Mouse (Mus musculus) limb, embryonic 11.5 days (tissue): ENCODE measurements around the gene Sptan1. TPM values are rescaled to one million over a fixed set of nuclear protein-coding genes. Genes with fewer than 3 reads are reported as not detected.
"Not testable (repeated sequence)": the region's sequence is repeated elsewhere in the genome, so short reads cannot be mapped to it uniquely, and the experiment has no call there.

Source experiments
- ATAC-seq: fragments of 200-750 bp; cut with Nextera tagmentation; 2 replicates; pipeline ENCODE4 v1.8.0; 2017; ENCODE audit warnings: low read depth; ENCODE audit not compliant: insufficient number of reproducible peaks, low FRiP score, low TSS enrichment
- DNase-seq: peaks from one replicate; pipeline ENCODE4 v3.0.0-alpha.2; 2015; ENCODE audit warnings: low spot score
- H3K27ac ChIP-seq: fragments of 300-500 bp; sonication (generic); replicated peaks from 2 replicates; pipeline ENCODE4 v1.5.1; 2014; ENCODE audit warnings: low read depth, mild to moderate bottlenecking, low read length
- H3K27me3 ChIP-seq: fragments of 300-500 bp; sonication (generic); 2 replicates; pipeline ENCODE4 v1.6.1; 2014; ENCODE audit warnings: mild to moderate bottlenecking, low read length, mixed read lengths; ENCODE audit not compliant: control insufficient read depth, insufficient read depth
- H3K36me3 ChIP-seq: fragments of 300-500 bp; sonication (generic); 2 replicates; pipeline ENCODE4 v1.6.1; 2014; ENCODE audit warnings: mild to moderate bottlenecking, low read length, moderate library complexity, mixed read lengths; ENCODE audit not compliant: control insufficient read depth, insufficient read depth
- H3K4me1 ChIP-seq: fragments of 300-500 bp; sonication (generic); 2 replicates; pipeline ENCODE4 v1.6.1; 2014; ENCODE audit warnings: low read length, mixed read lengths; ENCODE audit not compliant: control insufficient read depth, insufficient read depth
- H3K4me2 ChIP-seq: fragments of 300-500 bp; sonication (generic); 2 replicates; pipeline ENCODE4 v1.6.1; 2014; ENCODE audit warnings: low read depth, mild to moderate bottlenecking, moderate library complexity; ENCODE audit not compliant: severe bottlenecking
- H3K4me3 ChIP-seq: fragments of 300-500 bp; sonication (generic); 2 replicates; pipeline ENCODE4 v1.5.1; 2014; ENCODE audit warnings: low read depth, low read length
- H3K9ac ChIP-seq: fragments of 300-500 bp; sonication (generic); 2 replicates; pipeline ENCODE4 v1.6.1; 2014; ENCODE audit warnings: mild to moderate bottlenecking, low read length
- H3K9me3 ChIP-seq: fragments of 300-500 bp; sonication (generic); 2 replicates; pipeline ENCODE4 v1.6.1; 2016; ENCODE audit warnings: low read length; ENCODE audit not compliant: control insufficient read depth
- WGBS: fragments of 180-500 bp; shearing (Covaris S2); extraction: QIAGEN DNeasy Blood & Tissue Kit; methylation state at CpG from one replicate; pipeline ENCODE4 v1.1.7; 2014; 5-methylcytosine and 5-hydroxymethylcytosine counted together
- polyA plus RNA-seq: library from polyadenylated mRNA; unstranded; fragments of >200 nt; fragmentation: Nextera tagmentation; extraction: Ambion mirVana; gene quantifications from 2 replicates; pipeline ENCODE4 v1.2.1, GENCODE M21; 2014

Sptan1 gene
- polyA plus RNA-seq, 1 experiment from 2014 or later: 89.9 TPM

DNA sequence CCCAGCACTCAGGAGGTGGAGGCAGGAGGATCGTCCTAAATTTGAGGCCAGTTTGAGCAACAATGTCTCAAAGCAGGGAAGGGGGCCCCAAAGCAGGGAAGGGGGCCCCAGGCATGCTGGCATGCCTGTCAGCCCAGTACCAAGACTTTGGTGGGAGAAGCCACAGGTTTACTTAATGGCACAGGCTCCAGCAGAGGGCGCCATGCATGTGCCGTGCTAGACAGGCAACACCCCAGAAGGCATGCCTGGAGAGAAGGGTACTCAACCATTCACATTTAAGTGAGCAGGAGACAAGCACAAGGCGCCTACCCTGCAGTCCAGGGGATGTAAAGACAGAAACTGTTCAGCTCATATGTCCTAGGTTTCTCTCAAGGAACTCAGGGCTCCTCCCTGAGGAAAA is 77.1 kb downstream of the Sptan1 start:
- Histone ChIP-seq H3K27ac (no peak overlapping the region), H3K9ac (no peak overlapping the region; the same call in 1 of the 2 replicates), H3K36me3 (no peaks in the 10 kb centered on the region), H3K4me3 (no peak overlapping the region), H3K4me2 (no peak overlapping the region), H3K4me1 (no peaks in the 10 kb centered on the region), H3K9me3 (no peaks in the 10 kb centered on the region), H3K27me3 (no peaks in the 10 kb centered on the region)
- ATAC-seq (no peak), DNase-seq (peak; percentile 87)
- 10% methylated on average over 4 of the region's 4 CpGs for WGBS

DNA sequence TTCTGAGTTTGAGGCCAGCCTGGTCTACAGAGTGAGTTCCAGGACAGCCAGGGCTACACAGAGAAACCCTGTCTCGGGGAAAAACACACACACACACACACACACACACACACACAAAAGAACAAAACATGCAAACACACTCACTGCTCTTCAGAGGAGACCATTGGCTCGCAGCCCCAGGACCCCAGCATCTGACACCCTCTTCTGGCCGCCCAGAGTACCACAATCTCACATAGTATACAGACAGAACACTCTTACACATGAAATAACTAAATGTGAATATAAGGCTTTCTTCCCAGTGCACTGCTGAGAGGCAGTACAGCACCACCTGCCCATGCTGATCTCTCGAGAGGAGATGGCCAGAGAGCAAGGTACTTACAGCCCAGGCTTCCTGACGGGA is 79.2 kb downstream of the Sptan1 start:
- 88% methylated on average over 5 of the region's 5 CpGs for WGBS
- Histone ChIP-seq H3K9ac (no peak overlapping the region), H3K4me3 (no peak overlapping the region), H3K36me3 (no peaks in the 10 kb centered on the region), H3K4me2 (no peak overlapping the region), H3K4me1 (no peaks in the 10 kb centered on the region), H3K27me3 (no peaks in the 10 kb centered on the region), H3K9me3 (no peaks in the 10 kb centered on the region), H3K27ac (no peak overlapping the region)
- ATAC-seq: no peak
- no peak for DNase-seq

DNA sequence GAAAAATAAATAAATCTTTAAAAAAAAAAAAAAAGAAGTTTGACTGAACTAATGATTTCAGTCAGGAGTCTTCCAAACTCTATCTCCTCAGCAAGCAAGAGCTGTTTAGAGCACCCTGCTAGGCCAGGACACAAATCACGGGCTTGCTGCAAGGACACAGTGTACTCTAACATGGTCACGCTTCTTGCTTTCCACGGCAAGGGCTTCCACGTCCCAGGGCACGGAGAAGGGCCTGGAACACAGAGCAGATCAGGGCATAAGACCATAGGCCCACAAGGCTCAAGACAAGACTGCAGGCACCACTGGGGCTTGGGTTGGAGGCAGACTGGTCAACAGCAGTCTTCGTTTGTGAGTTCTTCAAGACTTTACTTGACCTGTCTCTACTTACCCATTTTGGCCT is 81.8 kb downstream of the Sptan1 start:
- H3K4me2 ChIP-seq: no peak overlapping the region
- 93% methylated on average over 6 of the region's 6 CpGs for WGBS

DNA sequence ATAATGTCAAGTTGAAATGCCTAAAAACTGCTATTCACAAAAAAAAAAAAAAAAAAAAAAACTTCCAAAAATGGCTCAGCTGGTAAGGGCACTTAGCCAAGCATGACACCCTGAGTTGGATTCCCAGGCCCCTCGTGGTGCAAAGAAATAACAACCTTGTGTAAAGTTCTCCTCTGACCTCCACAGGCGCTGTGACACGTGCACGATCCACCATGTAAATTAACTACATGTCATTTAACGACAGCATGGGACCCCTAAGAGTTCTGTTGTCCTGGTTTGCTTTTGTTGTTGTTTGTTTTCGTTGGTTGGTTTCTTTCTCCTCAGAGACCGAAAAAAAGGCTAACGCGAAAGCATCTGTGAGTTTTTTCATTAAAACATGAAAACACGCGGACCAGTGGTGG is 82.7 kb downstream of the Sptan1 start:
- Histone ChIP-seq H3K27me3 (no peaks in the 10 kb centered on the region), H3K9ac (peak overlapping the region; percentile 76), H3K4me3 (peak overlapping the region; percentile 59), H3K4me2 (peak overlapping the region; percentile 66), H3K4me1 (no peaks in the 10 kb centered on the region), H3K27ac (no peak overlapping the region), H3K36me3 (no peaks in the 10 kb centered on the region), H3K9me3 (no peaks in the 10 kb centered on the region)
- DNase-seq (no peak), ATAC-seq (no peak)
- WGBS: 59% methylated on average over 11 of the region's 11 CpGs

More for the DNA sequence above, 81.8 kb downstream of the Sptan1 start:
- Histone ChIP-seq H3K9ac (no peak overlapping the region), H3K27me3 (no peaks in the 10 kb centered on the region), H3K27ac (no peak overlapping the region), H3K9me3 (no peaks in the 10 kb centered on the region), H3K4me1 (no peaks in the 10 kb centered on the region), H3K4me3 (no peak overlapping the region), H3K36me3 (no peaks in the 10 kb centered on the region)
- ATAC-seq: no peak
- DNase-seq: no peak

DNA sequence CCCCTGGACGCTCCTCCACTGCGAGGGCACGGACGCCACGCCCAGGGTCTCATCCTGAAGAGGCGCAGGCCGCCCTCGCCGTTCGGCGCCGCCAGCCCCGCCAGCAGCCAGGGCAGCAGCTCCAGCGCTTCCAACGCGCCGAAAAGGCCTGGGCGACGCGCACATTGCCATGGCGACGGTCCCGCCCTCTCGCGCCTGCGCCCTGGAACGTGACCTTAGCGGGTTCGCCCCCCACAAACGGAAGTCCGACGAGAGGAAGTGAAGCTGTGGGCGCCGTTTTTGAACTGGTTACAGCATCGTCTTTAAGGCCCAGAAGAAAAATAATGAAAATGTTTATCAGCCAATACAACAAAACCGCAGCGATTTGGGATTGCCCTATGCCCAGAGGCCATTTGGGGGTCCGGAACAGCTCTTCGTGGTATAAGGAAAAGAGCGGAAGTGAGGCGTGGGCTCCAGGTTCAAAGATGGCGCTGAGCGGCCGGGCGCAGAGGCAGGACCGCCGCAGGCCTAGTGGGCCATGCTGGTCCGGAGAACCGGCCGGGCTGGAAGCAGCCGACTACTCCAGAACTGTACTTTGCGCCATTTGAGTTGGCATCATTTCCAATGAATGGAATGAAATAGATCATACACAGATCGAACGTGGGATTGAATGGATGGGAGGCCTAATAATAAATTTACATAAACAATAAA is 83.5 kb downstream of the Sptan1 start, which contains the start of gene Wdr34:
Gene Wdr34 (minus strand): TSS at position 183 of the 690 bp plus-strand sequence.
- WGBS: 1% methylated on average over 54 of the region's 54 CpGs

DNA sequence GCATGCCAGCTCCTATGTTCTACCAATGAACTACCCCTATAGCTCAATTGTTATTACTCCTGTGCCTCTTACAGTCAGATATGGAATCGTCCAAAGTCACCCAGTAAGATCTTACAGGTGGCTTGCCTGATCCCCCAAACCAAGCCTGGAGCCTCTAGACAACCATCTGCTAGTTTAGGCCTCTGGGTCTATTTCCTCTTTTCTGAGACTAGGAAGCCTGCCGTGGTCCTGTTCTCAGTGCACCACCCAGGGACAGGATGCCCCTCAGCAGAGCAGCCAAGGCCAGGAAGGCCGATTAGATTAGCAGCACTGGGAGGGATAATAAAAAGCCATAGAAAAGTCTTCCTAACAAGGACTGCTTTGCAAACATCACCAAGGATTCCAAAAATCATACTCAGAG is 84.5 kb downstream of the Sptan1 start:
- no peak overlapping the region for H3K4me3 ChIP-seq
- 90% methylated on average over 3 of the region's 3 CpGs for WGBS
- H3K4me1 ChIP-seq: no peaks in the 10 kb centered on the region
- no peak overlapping the region for H3K27ac ChIP-seq
- H3K4me2 ChIP-seq: no peak overlapping the region
- ATAC-seq (no peak), DNase-seq (no peak)
- H3K27me3 ChIP-seq: no peaks in the 10 kb centered on the region
- no peaks in the 10 kb centered on the region for H3K36me3 ChIP-seq
- H3K9me3 ChIP-seq: no peaks in the 10 kb centered on the region
- H3K9ac ChIP-seq: no peak overlapping the region

More for the DNA sequence above, 83.5 kb downstream of the Sptan1 start, which contains the start of gene Wdr34:
- peak within 1 kb of the TSS; percentile 66 for H3K4me2 ChIP-seq
- no peaks in the 10 kb centered on the region for H3K27me3 ChIP-seq
- ATAC-seq: peak; percentile 84
- peak within 1 kb of the TSS; percentile 59 for H3K4me3 ChIP-seq
- no peaks in the 10 kb centered on the region for H3K36me3 ChIP-seq
- peak within 1 kb of the TSS; percentile 76 for H3K9ac ChIP-seq
- H3K9me3 ChIP-seq: no peaks in the 10 kb centered on the region
- peak within 1 kb of the TSS; percentile 87 for H3K27ac ChIP-seq
- no peaks in the 10 kb centered on the region for H3K4me1 ChIP-seq
- peak; percentile 99 for DNase-seq

DNA sequence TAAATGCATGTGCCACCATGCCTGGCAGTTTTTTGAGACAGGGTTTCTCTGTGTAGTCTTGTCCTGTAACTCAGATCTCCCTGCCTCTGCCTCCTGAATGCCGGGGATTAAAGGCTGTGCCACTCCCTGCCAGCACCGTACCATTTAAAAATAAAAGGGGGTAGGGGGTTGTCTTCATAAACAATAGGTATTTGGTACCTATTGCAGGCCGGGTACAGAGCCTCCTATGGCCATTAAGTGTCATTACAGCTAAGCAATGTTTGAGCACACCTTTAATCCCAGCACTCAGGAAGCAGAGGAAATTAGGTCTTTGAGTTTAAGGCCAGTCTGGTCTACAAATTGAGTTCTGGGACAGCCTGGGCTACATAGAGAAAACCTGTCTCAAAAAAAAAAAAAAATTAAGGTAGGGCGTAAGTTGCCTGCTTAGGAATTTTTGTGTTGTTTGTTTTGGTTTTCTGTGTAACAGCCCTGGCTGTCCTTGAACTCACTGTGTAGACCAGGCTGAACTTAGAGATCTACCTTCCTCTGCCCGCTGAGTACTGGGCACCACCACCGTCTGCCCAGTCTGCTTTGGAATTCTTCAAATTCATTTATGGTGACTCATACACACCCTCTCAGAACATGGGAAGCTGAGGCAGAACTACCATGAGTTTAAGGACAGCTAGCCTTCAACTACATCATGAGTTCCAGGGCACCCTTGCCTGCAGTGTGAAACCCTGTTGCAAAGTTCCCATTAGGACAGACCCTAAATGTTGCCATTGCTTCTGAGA is 86.8 kb downstream of the Sptan1 start:
- Histone ChIP-seq H3K27ac (no peak overlapping the region), H3K9ac (no peak overlapping the region), H3K9me3 (no peaks in the 10 kb centered on the region), H3K4me3 (no peak overlapping the region), H3K4me2 (no peak overlapping the region), H3K36me3 (no peaks in the 10 kb centered on the region), H3K4me1 (no peaks in the 10 kb centered on the region), H3K27me3 (no peaks in the 10 kb centered on the region)
- DNase-seq (no peak), ATAC-seq (no peak)
- 51% methylated on average over 6 of the region's 6 CpGs for WGBS

DNA sequence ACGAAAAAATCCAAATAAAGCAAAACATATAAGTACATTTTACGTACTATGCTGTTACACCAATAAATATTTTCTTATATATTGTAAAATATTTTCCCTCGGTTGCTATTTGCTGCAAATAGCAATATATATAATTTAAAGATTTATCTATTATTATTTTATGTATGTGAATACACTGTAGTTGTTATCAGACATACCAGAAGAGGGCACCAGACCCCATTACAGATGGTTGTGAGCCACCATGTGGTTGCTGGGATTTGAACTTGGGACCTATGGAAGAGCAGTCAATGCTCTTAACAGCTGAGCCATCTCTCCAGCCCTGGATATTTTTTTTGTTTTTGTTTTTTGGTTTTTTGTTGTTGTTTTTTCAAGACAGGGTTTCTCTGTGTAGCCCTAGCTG is 90.0 kb downstream of the Sptan1 start:
- H3K27ac ChIP-seq, H3K9ac ChIP-seq, H3K4me1 ChIP-seq, H3K36me3 ChIP-seq, H3K9me3 ChIP-seq, H3K4me3 ChIP-seq, DNase-seq, H3K4me2 ChIP-seq, H3K27me3 ChIP-seq, ATAC-seq: not testable (repeated sequence)
- 95% methylated on average over 3 of the region's 3 CpGs for WGBS
